Mouse (Mus musculus) ES-Bruce4 (cell line): ENCODE results near the gene Chid1.

Experiments
- CTCF ChIP-seq: IDR thresholded peaks from one replicate; pipeline ENCODE4 v1.8.1; 2011; ENCODE audit warnings: low read depth, low read length
- EP300 ChIP-seq: IDR thresholded peaks from 2 replicates; pipeline ENCODE4 v1.6.1; 2011; ENCODE audit warnings: low read depth, low read length; ENCODE audit not compliant: insufficient read depth
- POLR2A ChIP-seq: IDR thresholded peaks from one replicate; pipeline ENCODE4 v1.8.1; 2011; ENCODE audit warnings: low read length; ENCODE audit not compliant: insufficient read depth

DNA sequence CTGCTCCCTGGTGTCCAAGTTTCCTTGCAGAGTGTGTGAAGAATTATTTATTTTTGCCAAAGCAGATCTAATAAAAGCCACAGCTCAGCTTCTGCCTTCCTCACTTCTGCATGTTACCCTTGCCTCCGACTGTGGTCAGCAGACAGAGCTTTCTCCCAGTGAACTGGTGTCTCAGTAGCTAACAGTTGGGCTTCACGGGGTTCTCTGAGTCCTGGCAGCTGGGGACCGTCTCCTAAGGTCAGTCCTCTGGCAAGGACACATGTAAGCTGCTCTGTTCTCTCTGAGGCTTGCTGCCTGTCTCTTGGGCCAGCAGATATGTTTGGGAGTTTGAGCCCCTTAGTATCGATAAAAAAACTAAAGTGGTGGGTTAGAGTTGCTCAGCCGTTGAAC is 79.7 kb downstream of the Chid1 start:
- TF ChIP-seq CTCF, result no peak
- no peak for TF ChIP-seq EP300
- no peak for TF ChIP-seq POLR2A
